Mouse (Mus musculus) MEL (cell line): ENCODE measurements at regions not wholly inside any gene's neighbourhood (a gene's known extent, or its start where the extent isn't known, plus 50 kb on each side); places are given as distances from the start of the nearest gene placed in this dataset.

Experiments used
- DNase-seq: peaks from one replicate; pipeline ENCODE4 v3.0.0; 2011; ENCODE audit warnings: low read depth, low spot score
- H3K27ac ChIP-seq: 2 replicates; pipeline ENCODE4 v1.5.1; 2012; ENCODE audit warnings: low read depth, mild to moderate bottlenecking, control low read depth, low read length, moderate library complexity; ENCODE audit not compliant: control insufficient read depth
- H3K27me3 ChIP-seq, 2 experiments: fragments of 150-350 bp in 1 of 2; sonication (generic) in 1 of 2; 2 replicates each; pipeline ENCODE4 v1.6.1; 2012; ENCODE audit warnings: low read length in 2 of 2, mild to moderate bottlenecking in 2 of 2, improper control_type of control experiment in 1 of 2, moderate library complexity in 1 of 2; ENCODE audit not compliant: insufficient read depth in 2 of 2, control insufficient read depth in 1 of 2
- H3K36me3 ChIP-seq, 2 experiments: 2 replicates each; pipeline ENCODE4 v1.6.1; 2012 to 2014; ENCODE audit warnings: low read length in 2 of 2, improper control_type of control experiment in 1 of 2, inconsistent platforms in 1 of 2, mild to moderate bottlenecking in 1 of 2; ENCODE audit not compliant: insufficient read depth in 2 of 2, control insufficient read depth in 1 of 2
- H3K4me1 ChIP-seq, 2 experiments: fragments of 150-350 bp in 1 of 2; sonication (generic) in 1 of 2; 2 replicates each; pipeline ENCODE4 v1.6.1; 2012; ENCODE audit warnings: low read length in 2 of 2, improper control_type of control experiment in 1 of 2, mild to moderate bottlenecking in 1 of 2; ENCODE audit not compliant: insufficient read depth in 2 of 2, control insufficient read depth in 1 of 2
- H3K4me3 ChIP-seq, 2 experiments: fragments of 150-350 bp in 1 of 2; sonication (generic) in 1 of 2; 2 replicates each; pipeline ENCODE4 v1.5.1; 2012; ENCODE audit warnings: low read depth in 2 of 2, low read length in 2 of 2, mild to moderate bottlenecking in 2 of 2, moderate library complexity in 2 of 2, control low read depth in 1 of 2, improper control_type of control experiment in 1 of 2; ENCODE audit not compliant: control insufficient read depth in 1 of 2, insufficient read depth in 1 of 2
- H3K79me2 ChIP-seq: 2 replicates; pipeline ENCODE4 v1.6.1; 2012; ENCODE audit warnings: mild to moderate bottlenecking, low read length, moderate library complexity; ENCODE audit not compliant: control insufficient read depth, poor library complexity, insufficient read depth
- H3K9ac ChIP-seq: 2 replicates; pipeline ENCODE4 v1.6.1; 2012; ENCODE audit warnings: low read depth, mild to moderate bottlenecking, control low read depth, low read length, moderate library complexity; ENCODE audit not compliant: control insufficient read depth, poor library complexity, severe bottlenecking
- H3K9me3 ChIP-seq: fragments of 150-350 bp; sonication (generic); replicated peaks from 2 replicates; pipeline ENCODE4 v1.6.1; 2012; ENCODE audit warnings: mild to moderate bottlenecking, low read length, improper control_type of control experiment, moderate library complexity; ENCODE audit not compliant: insufficient read depth
- BHLHE40 ChIP-seq: IDR thresholded peaks from 2 replicates; pipeline ENCODE4 v1.6.1; 2012; ENCODE audit warnings: low read depth, mild to moderate bottlenecking, inconsistent platforms, low read length, improper control_type of control experiment, borderline replicate concordance
- CHD1 ChIP-seq: IDR thresholded peaks from 2 replicates; pipeline ENCODE4 v1.6.1; 2012; ENCODE audit warnings: low read depth, mild to moderate bottlenecking, inconsistent platforms, low read length, improper control_type of control experiment
- CTCF ChIP-seq, 3 experiments: IDR thresholded peaks in 2 of 3; conservative IDR thresholded peaks in 1 of 3; 2 replicates each; pipeline ENCODE4 v1.5.1; 2011 to 2012; ENCODE audit warnings: low read length in 3 of 3, low read depth in 2 of 3, mild to moderate bottlenecking in 2 of 3, improper control_type of control experiment in 1 of 3, inconsistent platforms in 1 of 3, mixed read lengths in 1 of 3, moderate library complexity in 1 of 3; ENCODE audit not compliant: control insufficient read depth in 1 of 3, insufficient read depth in 1 of 3, poor library complexity in 1 of 3, severe bottlenecking in 1 of 3
- ELF1 ChIP-seq: IDR thresholded peaks from 2 replicates; pipeline ENCODE4 v1.6.1; 2014; ENCODE audit warnings: low read depth, mild to moderate bottlenecking, inconsistent platforms, low read length, improper control_type of control experiment, moderate library complexity
- GABPA ChIP-seq: IDR thresholded peaks from 2 replicates; pipeline ENCODE4 v1.6.1; 2012; ENCODE audit warnings: low read depth, mild to moderate bottlenecking, inconsistent platforms, low read length, improper control_type of control experiment, moderate library complexity
- JUND ChIP-seq: IDR thresholded peaks from 2 replicates; pipeline ENCODE4 v1.6.1; 2011; ENCODE audit warnings: low read depth, mild to moderate bottlenecking, improper control_type of control experiment, low read length
- KAT2A ChIP-seq: conservative IDR thresholded peaks from 2 replicates; pipeline ENCODE4 v1.6.1; 2012; ENCODE audit warnings: low read depth, low read length, improper control_type of control experiment, inconsistent platforms
- MAX ChIP-seq: IDR thresholded peaks from 2 replicates; pipeline ENCODE4 v1.6.1; 2011; ENCODE audit warnings: low read length, improper control_type of control experiment
- MAZ ChIP-seq: IDR thresholded peaks from 2 replicates; pipeline ENCODE4 v1.6.1; 2012; ENCODE audit warnings: low read depth, mild to moderate bottlenecking, inconsistent platforms, low read length, improper control_type of control experiment
- MXI1 ChIP-seq: IDR thresholded peaks from 2 replicates; pipeline ENCODE4 v1.6.1; 2011; ENCODE audit warnings: mild to moderate bottlenecking, low read depth, low read length, improper control_type of control experiment
- NELFE ChIP-seq: IDR thresholded peaks from 2 replicates; pipeline ENCODE4 v1.6.1; 2011; ENCODE audit warnings: low read depth, low read length, improper control_type of control experiment
- NRF1 ChIP-seq: IDR thresholded peaks from 2 replicates; pipeline ENCODE4 v1.6.1; 2014; ENCODE audit warnings: low read depth, mild to moderate bottlenecking, inconsistent platforms, low read length, improper control_type of control experiment, moderate library complexity; ENCODE audit not compliant: poor library complexity, insufficient read depth, severe bottlenecking
- POLR2AphosphoS2 ChIP-seq: IDR thresholded peaks from 2 replicates; pipeline ENCODE4 v1.6.1; 2011; ENCODE audit warnings: low read length, improper control_type of control experiment
- POLR2AphosphoS5 ChIP-seq: IDR thresholded peaks from 2 replicates; pipeline ENCODE4 v1.6.1; 2012; ENCODE audit warnings: low read depth, borderline replicate concordance, mild to moderate bottlenecking, inconsistent platforms, low read length, moderate library complexity, mixed read lengths
- RAD21 ChIP-seq: IDR thresholded peaks from 2 replicates; pipeline ENCODE4 v1.6.1; 2011; ENCODE audit warnings: mild to moderate bottlenecking, low read depth, low read length, improper control_type of control experiment
- SIN3A ChIP-seq: IDR thresholded peaks from 2 replicates; pipeline ENCODE4 v1.6.1; 2012; ENCODE audit warnings: low read length, improper control_type of control experiment, inconsistent platforms
- SMC3 ChIP-seq: IDR thresholded peaks from 2 replicates; pipeline ENCODE4 v1.6.1; 2011; ENCODE audit warnings: low read depth, low read length, improper control_type of control experiment
- TAL1 ChIP-seq: IDR thresholded peaks from 2 replicates; pipeline ENCODE4 v1.6.1; 2012; ENCODE audit warnings: mild to moderate bottlenecking, inconsistent platforms, low read length, moderate library complexity, mixed read lengths
- TCF12 ChIP-seq: IDR thresholded peaks from 2 replicates; pipeline ENCODE4 v1.6.1; 2014; ENCODE audit warnings: low read depth, mild to moderate bottlenecking, inconsistent platforms, low read length, improper control_type of control experiment, moderate library complexity
- UBTF ChIP-seq: IDR thresholded peaks from 2 replicates; pipeline ENCODE4 v1.6.1; 2012; ENCODE audit warnings: low read depth, mild to moderate bottlenecking, inconsistent platforms, low read length, improper control_type of control experiment, moderate library complexity, borderline replicate concordance; ENCODE audit not compliant: insufficient read depth
- USF1 ChIP-seq: IDR thresholded peaks from 2 replicates; pipeline ENCODE4 v1.6.1; 2014; ENCODE audit warnings: low read depth, mild to moderate bottlenecking, inconsistent platforms, low read length, improper control_type of control experiment, moderate library complexity
- ZNF384 ChIP-seq: IDR thresholded peaks from 2 replicates; pipeline ENCODE4 v1.6.1; 2012; ENCODE audit warnings: low read depth, mild to moderate bottlenecking, inconsistent platforms, low read length, improper control_type of control experiment

GRCm38 (mm10) chr5:63575401-63575800, 73.5 kb upstream of the Nwd2 start:
- no peak overlapping the region for H3K4me3 ChIP-seq
- no peak overlapping the region for H3K27ac ChIP-seq
- H3K9me3 ChIP-seq, result no peaks in the 10 kb centered on the region
- H3K9ac ChIP-seq, result no peak overlapping the region
- no peaks in the 10 kb centered on the region for H3K4me1 ChIP-seq
- DNase-seq, result no peak
- no peaks in the 10 kb centered on the region for H3K36me3 ChIP-seq
- TF ChIP-seq RAD21, result no peak
- no peak for TF ChIP-seq POLR2AphosphoS5
- no peak for TF ChIP-seq NRF1
- no peak for TF ChIP-seq JUND
- TF ChIP-seq TCF12, result no peak
- TF ChIP-seq POLR2AphosphoS2, result no peak
- TF ChIP-seq BHLHE40, result no peak
- no peak for TF ChIP-seq CHD1
- no peaks in the 10 kb centered on the region for H3K79me2 ChIP-seq
- H3K27me3 ChIP-seq, result no peaks in the 10 kb centered on the region

DNA sequence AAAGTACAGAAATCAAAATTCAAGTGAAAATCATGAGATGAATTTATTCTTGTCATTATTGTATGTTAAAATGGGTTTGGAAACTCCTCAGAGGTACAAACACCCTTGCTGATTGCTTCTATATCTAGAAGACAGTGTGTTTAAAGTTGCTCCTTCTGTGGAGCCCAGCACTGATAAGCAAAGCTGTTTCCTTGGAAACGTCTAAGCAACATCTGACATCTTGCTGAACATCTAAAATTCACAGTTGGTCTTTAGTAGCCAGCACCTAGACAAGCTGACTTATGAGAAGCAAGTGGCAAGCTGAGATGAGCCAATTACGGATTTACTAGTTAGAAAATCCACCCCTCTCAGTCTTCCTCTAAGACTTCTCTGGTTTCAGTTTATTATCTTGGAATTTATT, 69.5 kb upstream of the Nwd2 start:
- no peaks in the 10 kb centered on the region for H3K79me2 ChIP-seq
- no peak for TF ChIP-seq NELFE
- TF ChIP-seq KAT2A, result no peak
- no peak for TF ChIP-seq SIN3A
- TF ChIP-seq TAL1, result no peak
- no peak for TF ChIP-seq ZNF384
- TF ChIP-seq MAX, result no peak
- no peak for TF ChIP-seq BHLHE40
- no peak for TF ChIP-seq UBTF
- no peak for TF ChIP-seq MAZ
- no peak for TF ChIP-seq CTCF (IDR thresholded peaks at IDR 0.05 in 2 of 3, conservative IDR thresholded peaks at IDR 0.05 in 1 of 3; ENCODE audit: control insufficient read depth in 1 of 3, insufficient read depth in 1 of 3, low read depth in 2 of 3, low read length in 3 of 3, poor library complexity in 1 of 3, severe bottlenecking in 1 of 3)
- TF ChIP-seq GABPA, result no peak
- no peak for TF ChIP-seq MXI1
- TF ChIP-seq ELF1, result no peak
- no peak for TF ChIP-seq SMC3
- TF ChIP-seq USF1, result no peak
- no peak overlapping the region for H3K27ac ChIP-seq
- H3K9me3 ChIP-seq, result no peaks in the 10 kb centered on the region
- no peaks in the 10 kb centered on the region for H3K27me3 ChIP-seq
- no peak for DNase-seq
- H3K9ac ChIP-seq, result no peak overlapping the region
- H3K36me3 ChIP-seq, result no peaks in the 10 kb centered on the region
- H3K4me1 ChIP-seq, result no peaks in the 10 kb centered on the region
- H3K4me3 ChIP-seq, result no peak overlapping the region
